Mouse (Mus musculus): ENCODE measurements around the gene Alms1. TPM values are rescaled to one million over a fixed set of nuclear protein-coding genes. Genes with fewer than 3 reads are reported as not detected.

Alms1 gene
- 1 to 10 TPM; 1.9 to 3.9 TPM for polyA plus RNA-seq (2017; shearing (Covaris generic))

GRCm38 (mm10) chr6:85587396-85588143 is at the start of gene Alms1:
Gene Alms1, plus strand, starts transcription at chr6:85587531.

GRCm38 (mm10) chr6:85713105-85713504 is 125.8 kb downstream of the Alms1 start, which contains the start of gene Nat8f7:
Gene Nat8f7, minus strand, starts transcription at chr6:85713205.

Other genes with a start within 250 kb of the Alms1 start
- gene Rab11fip5, start 212.9 kb upstream of the Alms1 start, polyA plus RNA-seq (2017; shearing (Covaris generic)), result under 1 TPM; 0.24 to 0.52 TPM
- under 1 TPM in 1 of 2 experiments, not detected in 1; 0.17 TPM for gene Noto, start 163.6 kb upstream of the Alms1 start, polyA plus RNA-seq (2017; shearing (Covaris generic))
- gene Smyd5, start 155.5 kb upstream of the Alms1 start, polyA plus RNA-seq (2017; shearing (Covaris generic)), result 10 to 100 TPM; 30.2 to 34.5 TPM
- gene Cct7, start 136.0 kb upstream of the Alms1 start, polyA plus RNA-seq (2017; shearing (Covaris generic)), result 100 to 1,000 TPM; 255 to 288 TPM
- gene Pradc1, start 135.6 kb upstream of the Alms1 start, polyA plus RNA-seq (2017; shearing (Covaris generic)), result 10 to 100 TPM; 26.3 to 27.6 TPM
- gene Fbxo41, start 84.5 kb upstream of the Alms1 start, polyA plus RNA-seq (2017; shearing (Covaris generic)), result under 1 TPM; 0.12 to 0.21 TPM
- gene Egr4, start 73.9 kb upstream of the Alms1 start, polyA plus RNA-seq (2017; shearing (Covaris generic)), result under 1 TPM in 1 of 2 experiments, not detected in 1; 0.14 TPM
- not detected for gene Nat8f7, start 125.7 kb downstream of the Alms1 start, polyA plus RNA-seq (2017; shearing (Covaris generic))
- gene Nat8f3, start 178.2 kb downstream of the Alms1 start, polyA plus RNA-seq (2017; shearing (Covaris generic)), result under 1 TPM in 1 of 2 experiments, not detected in 1; 0.39 TPM
- gene Nat8f6, start 233.4 kb downstream of the Alms1 start, polyA plus RNA-seq (2017; shearing (Covaris generic)), result under 1 TPM in 1 of 2 experiments, not detected in 1; 0.31 TPM
- gene Nat8f5, start 233.4 kb downstream of the Alms1 start, polyA plus RNA-seq (2017; shearing (Covaris generic)), result not detected
- gene Nat8, start 244.6 kb downstream of the Alms1 start, polyA plus RNA-seq (2017; shearing (Covaris generic)), result not detected

Measured in activated CD4-positive, CD25-positive, alpha-beta regulatory T cell (primary cell).